Mouse (Mus musculus) brain, embryonic 14.5 days (tissue): ENCODE results near the gene Shroom3.

Experiments
- CTCF ChIP-seq: fragments of 200-500 bp; IDR thresholded peaks from 2 replicates; pipeline ENCODE4 v1.5.1; 2012; ENCODE audit warnings: inconsistent platforms, mild to moderate bottlenecking, moderate library complexity, borderline replicate concordance; ENCODE audit not compliant: insufficient read depth, insufficient read length; ENCODE audit errors: extremely low read depth
- POLR2A ChIP-seq: fragments of 200-500 bp; IDR thresholded peaks from 2 replicates; pipeline ENCODE4 v1.6.1; 2012; ENCODE audit warnings: mild to moderate bottlenecking, inconsistent platforms, borderline replicate concordance; ENCODE audit not compliant: poor library complexity, insufficient read depth, insufficient read length, severe bottlenecking; ENCODE audit errors: extremely low read depth

DNA sequence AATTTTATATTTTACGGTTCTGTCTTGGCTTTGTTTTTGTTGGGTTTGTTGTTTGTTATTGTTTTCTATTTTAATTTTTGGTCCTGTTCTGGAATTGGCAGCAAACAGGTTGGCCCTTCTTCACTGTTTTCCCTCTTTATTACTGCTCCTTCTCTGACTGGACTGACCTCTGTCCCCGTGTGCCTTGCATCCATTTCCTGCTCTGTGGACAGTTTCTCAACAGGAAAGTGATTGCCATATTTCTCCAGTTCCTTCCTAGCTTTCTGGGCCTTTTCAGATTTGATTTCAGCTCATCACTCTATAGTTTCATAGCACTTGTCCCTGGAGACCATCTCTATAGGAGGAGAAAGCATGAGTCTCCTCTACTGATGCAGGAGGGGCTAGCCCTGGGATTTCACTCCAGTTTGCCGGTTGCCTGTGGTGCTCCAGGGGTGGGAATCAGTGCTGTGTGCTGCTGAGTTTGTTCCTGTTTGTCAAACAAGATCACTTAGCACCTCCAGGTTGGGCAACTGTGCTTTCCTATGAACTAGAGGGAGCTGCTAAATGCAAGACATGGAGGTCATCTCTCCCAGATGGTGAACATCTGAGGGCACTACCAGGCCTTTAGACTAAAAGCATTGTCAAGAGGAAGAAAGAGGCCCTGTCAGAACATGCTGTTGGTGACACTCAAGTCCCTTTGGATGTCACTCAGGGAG is 34.6 kb downstream of the Shroom3 start:
- TF ChIP-seq CTCF, result no peak
- TF ChIP-seq POLR2A, result no peak
